Comparison of ENCODE assay signal across 9 mouse cellular contexts in the genomic region with DNA sequence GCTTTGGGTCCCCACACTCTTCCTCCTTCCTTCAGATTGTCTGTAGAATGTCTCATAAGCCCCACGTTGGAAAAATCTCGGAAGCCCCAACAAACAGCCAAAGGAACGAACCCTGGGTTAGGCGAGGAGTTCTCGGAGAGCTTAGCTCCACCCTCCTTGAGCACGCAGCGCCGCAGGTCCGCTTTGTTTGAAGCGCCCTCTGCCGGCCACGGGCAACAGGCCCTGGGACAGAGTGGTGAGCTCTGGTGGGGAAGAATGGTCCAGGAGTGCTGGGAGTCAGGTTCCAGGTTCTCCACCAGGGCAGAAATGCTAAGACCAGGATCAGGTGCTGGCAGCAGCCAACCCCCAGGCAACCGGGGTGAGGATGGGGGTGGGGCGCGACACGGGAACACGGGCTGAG. TPM values are rescaled to one million over a fixed set of nuclear protein-coding genes. Genes with fewer than 3 reads are reported as not detected.
DNase-seq lines count a peak whose midpoint lies in the region; ATAC-seq and TF ChIP-seq lines count a peak whose summit lies in the region.
"Had no signal": no experiment of that assay in that cellular context is flagged by ENCODE, and none has a peak within 500 bp of the region (broad histone marks: within the 10 kb centered on the region; RNA-seq: fewer than 3 reads in every experiment).

No protein-coding gene starts in this region.

- H3K4me1 ChIP-seq in heart, embryonic 13.5 days, result peaks cover 25% of the 10 kb centered on the region
- H3K4me1 ChIP-seq in kidney, embryonic 16.5 days (ENCODE audit: insufficient read depth, low read length), result 0 out of 2 replicates have a peak, but pooled peaks cover 2% of the 10 kb centered on the region
- peaks cover 6% of the 10 kb centered on the region for H3K4me1 ChIP-seq in liver, embryonic 13.5 days (replicated peaks)
- H3K4me1 ChIP-seq in stomach, postnatal 0 days (replicated peaks; ENCODE audit: control insufficient read depth, insufficient read depth), result no peaks in the 10 kb centered on the region

- peak; percentile 91 for DNase-seq in CD4-positive, CD25-positive, alpha-beta regulatory T cell, adult 2 months (ENCODE audit: low read depth, low spot score)
- peak; percentile 86 for DNase-seq in brain, adult 2 months (ENCODE audit: low read depth, low spot score)
- DNase-seq in liver, embryonic 13.5 days, result peak; percentile 66
- peak; percentile 95 for DNase-seq in neural tube, embryonic 10.5 days (ENCODE audit: extremely low spot score, low spot score)
- peak; percentile 92 for DNase-seq in stomach, postnatal 0 days (ENCODE audit: low spot score)

- H3K4me3 ChIP-seq in heart, embryonic 13.5 days, result peak overlapping the region; percentile 23; the same call in 1 of the 2 replicates
- no peak overlapping the region for H3K4me3 ChIP-seq in kidney, embryonic 16.5 days (ENCODE audit: low read length)
- no peak overlapping the region for H3K4me3 ChIP-seq in liver, embryonic 13.5 days (replicated peaks)
- H3K4me3 ChIP-seq in stomach, postnatal 0 days (ENCODE audit: low read depth, low read length), result no peak overlapping the region
- H3K4me3 ChIP-seq: erythroblast, embryonic 14.5 days had no signal

- TF ChIP-seq EP300 in stomach, postnatal 0 days (optimal IDR thresholded peaks at IDR 0.05), result no peak

- H3K4me2 ChIP-seq in heart, embryonic 13.5 days, result peak overlapping the region; percentile 55
- peak overlapping the region; percentile 22 for H3K4me2 ChIP-seq in kidney, embryonic 16.5 days (replicated peaks; ENCODE audit: low read depth, low read length)
- peak overlapping the region; percentile 15; the same call in 1 of the 2 replicates for H3K4me2 ChIP-seq in liver, embryonic 13.5 days
- peak overlapping the region; percentile 23; the same call in 1 of the 2 replicates for H3K4me2 ChIP-seq in stomach, postnatal 0 days (replicated peaks; ENCODE audit: low read depth)

- no peak overlapping the region for H3K27ac ChIP-seq in heart, embryonic 13.5 days (replicated peaks)
- H3K27ac ChIP-seq in kidney, embryonic 16.5 days (ENCODE audit: low read length), result no peak overlapping the region
- H3K27ac ChIP-seq in liver, embryonic 13.5 days, result no peak overlapping the region
- H3K27ac ChIP-seq in stomach, postnatal 0 days (replicated peaks), result no peak overlapping the region

- no peaks in the 10 kb centered on the region for H3K27me3 ChIP-seq in heart, embryonic 13.5 days (replicated peaks)
- H3K27me3 ChIP-seq in kidney, embryonic 16.5 days (ENCODE audit: insufficient read depth, low read length), result peaks cover 4% of the 10 kb centered on the region; the same call in 1 of the 2 replicates
- no peaks in the 10 kb centered on the region for H3K27me3 ChIP-seq in liver, embryonic 13.5 days
- H3K27me3 ChIP-seq in stomach, postnatal 0 days (ENCODE audit: control insufficient read depth, insufficient read depth, low read length), result no peaks in the 10 kb centered on the region

- no peaks in the 10 kb centered on the region for H3K9me3 ChIP-seq in heart, embryonic 13.5 days
- H3K9me3 ChIP-seq in kidney, embryonic 16.5 days (ENCODE audit: low read length), result no peaks in the 10 kb centered on the region
- H3K9me3 ChIP-seq in liver, embryonic 13.5 days (replicated peaks), result no peaks in the 10 kb centered on the region
- no peaks in the 10 kb centered on the region for H3K9me3 ChIP-seq in stomach, postnatal 0 days (ENCODE audit: control insufficient read depth, low read length)

- H3K9ac ChIP-seq in heart, embryonic 13.5 days, result peak overlapping the region; percentile 63
- 0 out of 2 replicates have a peak overlapping the region, but pooled peaks have one; percentile 27 for H3K9ac ChIP-seq in kidney, embryonic 16.5 days (replicated peaks; ENCODE audit: low read length)
- no peak overlapping the region for H3K9ac ChIP-seq in liver, embryonic 13.5 days
- no peak overlapping the region for H3K9ac ChIP-seq in stomach, postnatal 0 days (ENCODE audit: low read length)

- ATAC-seq in erythroblast, adult 5-6 weeks (replicated peaks; ENCODE audit: low FRiP score, poor library complexity, severe bottlenecking), result peak; percentile 83
- no peak for ATAC-seq in heart, embryonic 13.5 days (ENCODE audit: extremely low read depth, insufficient number of reproducible peaks, low FRiP score, low TSS enrichment)
- peak; percentile 91 for ATAC-seq in kidney, embryonic 16.5 days (ENCODE audit: low FRiP score, low TSS enrichment)
- peak; percentile 65 for ATAC-seq in liver, embryonic 13.5 days (ENCODE audit: low read depth)
- peak; percentile 83 for ATAC-seq in stomach, postnatal 0 days (ENCODE audit: low FRiP score, low TSS enrichment)

- WGBS in heart, embryonic 13.5 days, result 1% methylated on average over 17 of the region's 17 CpGs
- WGBS in kidney, embryonic 16.5 days, result 2% methylated on average over 17 of the region's 17 CpGs
- 1% methylated on average over 17 of the region's 17 CpGs for WGBS in liver, embryonic 13.5 days (ENCODE audit: insufficient replicate concordance)
- 5% methylated on average over 17 of the region's 17 CpGs for WGBS in stomach, postnatal 0 days

- H3K36me3 ChIP-seq in heart, embryonic 13.5 days, result peaks cover 25% of the 10 kb centered on the region
- peaks cover 9% of the 10 kb centered on the region; the same call in 1 of the 2 replicates for H3K36me3 ChIP-seq in kidney, embryonic 16.5 days (ENCODE audit: insufficient read depth, low read length)
- peaks cover 9% of the 10 kb centered on the region for H3K36me3 ChIP-seq in liver, embryonic 13.5 days
- H3K36me3 ChIP-seq in stomach, postnatal 0 days (ENCODE audit: control insufficient read depth, insufficient read depth, low read length), result peaks cover 3% of the 10 kb centered on the region; the same call in 1 of the 2 replicates

- peak; percentile 99 for TF ChIP-seq CTCF in stomach, postnatal 0 days (IDR thresholded peaks at IDR 0.05; ENCODE audit: low read depth)

RNA-seq across cellular contexts. Expression of gene Mdfi, which starts 30.0 kb away (rescaled TPM):
- total RNA-seq in erythroblast, adult 5-6 weeks (2015; ENCODE audit: low replicate concordance), result not detected in 2 replicates
- total RNA-seq in erythroblast, adult 5-6 weeks (2017; ENCODE audit: low replicate concordance), result not detected in 2 replicates
- 11.9 and 12.5 TPM in 2 replicates for polyA plus RNA-seq in heart, embryonic 13.5 days (2015; fragmentation: Nextera tagmentation; extraction: Ambion mirVana)
- polyA plus RNA-seq in kidney, embryonic 16.5 days (2015; fragmentation: Nextera tagmentation; extraction: Ambion mirVana), result 13.9 and 14.0 TPM in 2 replicates
- 0.93 and 1.1 TPM in 2 replicates for polyA plus RNA-seq in liver, embryonic 13.5 days (2015; fragmentation: Nextera tagmentation; extraction: Ambion mirVana)
- 6.2 and 6.3 TPM in 2 replicates for polyA plus RNA-seq in stomach, postnatal 0 days (2015; fragmentation: Nextera tagmentation; extraction: Ambion mirVana)

RNA-seq across cellular contexts. Expression of gene Foxp4, which starts 59.9 kb away (rescaled TPM):
- 1.2 and 4.0 TPM in 2 replicates for total RNA-seq in erythroblast, adult 5-6 weeks (2015; ENCODE audit: low replicate concordance)
- total RNA-seq in erythroblast, adult 5-6 weeks (2017; ENCODE audit: low replicate concordance), result 0.51 and 0.70 TPM in 2 replicates
- polyA plus RNA-seq in heart, embryonic 13.5 days (2015; fragmentation: Nextera tagmentation; extraction: Ambion mirVana), result 9.0 and 9.2 TPM in 2 replicates
- polyA plus RNA-seq in kidney, embryonic 16.5 days (2015; fragmentation: Nextera tagmentation; extraction: Ambion mirVana), result 8.3 and 11.6 TPM in 2 replicates
- polyA plus RNA-seq in liver, embryonic 13.5 days (2015; fragmentation: Nextera tagmentation; extraction: Ambion mirVana), result 3.8 and 3.9 TPM in 2 replicates
- 14.6 and 17.9 TPM in 2 replicates for polyA plus RNA-seq in stomach, postnatal 0 days (2015; fragmentation: Nextera tagmentation; extraction: Ambion mirVana)

Comparison
In these comparisons a context has a peak if more than half of its experiments do, and no peak if none do; other contexts are left out.
1. H3K9ac ChIP-seq: peak in heart, embryonic 13.5 days (single experiment) and kidney, embryonic 16.5 days (single experiment); none in liver, embryonic 13.5 days (single experiment) and stomach, postnatal 0 days (single experiment).
2. Peak in every context shown above with its lines, with median percentiles within 50 percentile points of each other: DNase-seq and H3K4me2 ChIP-seq.